Mouse (Mus musculus) regulatory T cell (primary cell): ENCODE results near the gene Stard10.

Source experiments
- in situ Hi-C: fragments of 300-600 bp; cut with MboI, MseI; formaldehyde crosslinking; loops from one replicate; pipeline ENCODE4 v1.15.1; 2025; ENCODE audit warnings: high pct_unique_total_duplicates

Gene Stard10

DNA sequence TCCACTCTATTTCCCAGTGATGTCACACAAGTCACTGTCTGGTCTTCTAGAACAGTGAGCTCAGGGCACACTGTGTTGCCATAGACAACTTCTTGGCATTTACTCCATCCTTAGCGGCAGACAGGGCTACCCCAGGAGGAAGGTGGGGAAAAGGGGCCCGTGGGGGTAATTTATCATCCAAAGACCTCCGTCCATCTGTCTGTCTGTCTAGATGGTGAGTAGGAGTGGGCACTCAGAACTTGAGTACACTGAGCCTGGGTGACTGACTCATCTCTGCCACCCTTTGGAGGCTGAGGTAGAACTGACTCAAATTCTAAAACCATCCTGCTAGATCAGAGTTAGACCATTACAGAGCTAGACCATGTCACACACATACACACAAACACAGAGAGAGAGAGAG is at the start of gene Stard10:
Gene Stard10, plus strand, starts transcription at position 73 of the 400 bp plus-strand sequence.
- in situ Hi-C loops: loop anchor here (5.0 kb wide), 1 partner anchor 60 kb away; no protein-coding TSS in a partner anchor

DNA sequence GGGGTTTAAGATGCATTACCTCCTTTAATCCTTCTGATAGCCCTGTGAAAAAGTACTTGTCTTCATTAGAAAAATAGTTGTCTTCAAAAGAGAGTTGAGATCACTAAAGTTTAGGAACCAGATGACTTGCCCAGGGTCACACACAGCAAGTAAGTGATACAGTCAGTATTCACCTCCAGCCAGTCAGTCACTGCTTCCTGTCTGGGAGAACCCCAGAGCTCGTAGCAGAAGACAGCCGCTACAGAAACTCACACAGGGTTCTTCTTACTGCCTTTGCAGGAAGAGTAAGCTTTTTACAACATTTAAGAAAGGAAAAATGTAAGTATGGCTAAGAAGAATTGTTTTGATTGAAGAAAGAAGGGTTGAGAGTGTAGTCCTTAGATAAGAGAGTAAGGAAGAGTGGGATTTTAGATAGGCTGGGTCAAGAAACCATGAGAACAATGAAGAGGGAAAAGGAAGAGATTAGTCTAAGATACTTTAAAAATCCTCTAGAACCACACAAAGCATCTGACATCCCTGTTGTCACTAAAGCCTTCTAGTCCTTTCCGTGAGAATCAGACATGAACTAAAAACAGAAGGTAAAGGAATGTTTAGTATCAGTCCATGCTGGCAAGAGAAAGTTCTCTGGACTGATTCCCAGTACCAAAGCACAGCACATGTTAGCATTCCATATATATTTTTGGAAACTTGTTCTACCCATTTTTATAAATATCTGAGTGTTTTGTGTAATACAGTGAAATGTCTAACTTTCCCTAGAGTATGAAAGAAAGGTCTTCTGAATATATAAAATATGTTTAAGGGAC is 49.2 kb upstream of the Stard10 start:
- in situ Hi-C loops: no loop called here

GRCm38 (mm10) chr7:101271602-101272001 is 45.3 kb upstream of the Stard10 start:
- in situ Hi-C loops: no loop called here

DNA sequence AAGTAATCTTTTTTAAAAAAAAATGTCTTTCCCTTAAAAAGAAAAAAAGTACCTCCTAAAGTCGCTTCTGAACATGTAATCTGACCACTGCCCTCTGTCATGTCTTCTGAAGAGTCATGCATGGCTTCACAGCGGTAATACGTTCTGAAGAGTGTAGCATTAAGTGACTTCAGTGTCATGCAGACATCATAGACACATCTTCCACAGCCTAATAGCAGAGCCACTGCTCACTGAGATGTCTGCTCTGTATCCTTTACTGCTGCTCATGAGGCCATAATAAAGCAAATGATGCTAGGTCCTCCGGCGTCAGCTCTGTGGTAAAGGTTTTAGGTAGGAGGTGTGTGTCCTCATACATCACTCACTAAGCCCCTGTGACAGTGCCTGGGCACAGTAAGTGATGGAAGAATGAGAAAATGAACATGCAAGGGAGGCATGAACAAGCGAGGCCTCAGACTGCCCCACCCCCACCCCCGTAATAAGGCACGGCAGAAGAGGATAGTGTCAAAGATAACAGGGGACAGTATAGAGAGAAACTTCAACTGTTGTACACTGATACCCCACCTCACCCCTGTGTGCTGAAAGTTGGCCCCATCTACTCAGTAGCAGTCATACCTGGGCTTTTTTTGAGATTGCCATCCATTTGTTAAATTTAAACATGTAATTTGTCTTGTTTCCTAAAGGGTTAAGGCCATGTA is 44.3 kb upstream of the Stard10 start:
- in situ Hi-C loops: no loop called here

DNA sequence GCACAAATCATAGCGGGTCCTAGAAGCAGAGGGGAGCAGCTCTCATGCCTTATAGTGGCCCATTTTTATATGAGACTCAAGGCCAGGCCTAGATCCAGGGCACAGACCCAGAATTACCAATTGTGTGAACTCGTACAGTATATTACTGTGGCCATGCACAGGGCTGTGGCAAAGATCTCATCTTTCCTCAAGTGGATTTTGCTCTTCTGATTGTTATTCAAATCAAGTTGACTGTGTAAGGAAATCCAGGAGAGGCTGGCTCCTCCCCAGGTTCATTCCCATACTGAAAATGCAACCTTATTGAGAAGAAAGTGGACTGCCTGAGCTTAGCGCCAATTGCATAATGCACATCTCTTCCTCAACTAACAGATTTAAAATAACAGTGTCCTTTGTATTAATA is 34.2 kb upstream of the Stard10 start:
- in situ Hi-C loops: no loop called here

DNA sequence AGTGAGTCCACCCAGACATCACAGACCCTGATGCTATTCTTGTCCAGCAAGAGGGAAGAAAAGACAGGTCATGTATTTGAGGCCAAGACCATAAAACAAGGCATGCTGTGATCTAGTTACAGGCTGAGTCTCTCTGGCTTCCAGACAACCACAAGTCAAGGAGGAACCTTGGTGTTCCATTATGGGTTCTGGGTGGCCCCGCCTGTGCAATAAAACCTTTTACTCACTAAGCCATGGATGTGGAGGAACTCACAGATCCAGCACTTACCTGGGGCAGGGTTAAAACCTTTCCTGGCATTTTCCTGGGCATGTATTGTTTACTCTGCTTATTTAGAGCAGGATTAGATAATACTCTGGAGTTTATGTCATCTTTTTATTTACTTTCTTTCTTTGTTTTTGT is 32.4 kb upstream of the Stard10 start:
- in situ Hi-C loops: no loop called here

- in situ Hi-C loops: no loop called here
These were observed 30.0 kb upstream of the Stard10 start for GRCm38 (mm10) chr7:101286891-101287290.

DNA sequence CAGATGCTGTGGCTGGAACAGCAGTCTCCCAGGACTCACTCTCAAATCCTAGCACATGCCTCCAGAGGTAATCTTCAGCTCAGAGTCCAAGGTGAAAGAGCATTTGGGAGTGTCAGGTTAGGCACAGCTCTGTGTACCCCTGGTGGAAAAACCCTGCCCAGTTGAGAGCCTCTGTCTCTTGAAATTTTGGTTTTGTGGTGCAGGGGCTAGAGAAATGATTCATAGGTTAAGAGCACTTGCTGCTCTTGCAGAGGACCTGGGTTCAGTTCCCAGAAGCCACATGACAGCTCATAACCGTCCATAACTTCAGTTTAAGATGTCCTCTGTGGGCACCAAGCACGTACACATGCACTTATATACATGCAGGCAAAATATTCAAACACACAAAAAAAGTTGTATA is 29.1 kb upstream of the Stard10 start:
- in situ Hi-C loops: no loop called here

- in situ Hi-C loops: no loop called here
These were observed 28.4 kb upstream of the Stard10 start for GRCm38 (mm10) chr7:101288436-101288835.

DNA sequence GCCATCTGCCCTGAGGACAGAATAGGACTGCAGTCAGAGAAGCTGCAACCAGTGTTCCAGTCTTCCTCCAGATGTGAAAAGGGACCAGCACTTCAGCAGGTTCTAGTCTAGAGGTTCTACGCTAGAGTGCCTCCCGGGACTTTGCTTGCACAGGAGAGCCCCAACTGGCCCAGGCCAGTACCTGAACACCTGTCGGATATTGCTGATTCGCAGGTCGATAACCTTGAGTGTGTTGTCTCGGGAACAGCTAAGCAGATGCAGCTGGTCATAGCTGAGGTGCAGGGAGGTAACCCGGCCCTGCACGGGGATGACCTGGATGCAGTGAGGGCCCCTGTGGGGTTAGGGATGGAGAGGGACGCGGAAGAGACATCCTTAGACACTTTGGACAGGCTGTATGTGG is 26.5 kb upstream of the Stard10 start:
- in situ Hi-C loops: no loop called here

DNA sequence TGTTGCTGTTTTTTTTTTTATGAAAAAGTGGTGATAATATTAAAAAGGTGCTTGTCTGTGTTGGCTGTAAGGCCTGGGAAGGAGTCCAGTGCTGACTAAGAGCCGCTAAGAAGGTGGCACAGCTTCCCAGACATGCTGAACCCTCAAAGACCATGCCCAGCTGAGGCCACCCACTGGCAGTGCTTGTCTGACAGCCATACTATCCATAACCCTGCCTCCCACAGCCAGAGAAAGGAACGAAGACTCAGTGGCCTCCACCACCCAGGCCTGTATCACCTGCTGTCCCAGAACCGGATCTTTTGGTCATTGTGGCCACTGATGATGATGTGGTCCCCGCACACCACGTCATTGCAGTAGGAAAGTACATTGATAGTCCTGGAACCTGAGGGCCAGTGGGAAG is 25.7 kb upstream of the Stard10 start:
- in situ Hi-C loops: no loop called here

GRCm38 (mm10) chr7:101291641-101292040 is 25.2 kb upstream of the Stard10 start:
- in situ Hi-C loops: no loop called here

GRCm38 (mm10) chr7:101292086-101292485 is 24.8 kb upstream of the Stard10 start:
- in situ Hi-C loops: no loop called here

DNA sequence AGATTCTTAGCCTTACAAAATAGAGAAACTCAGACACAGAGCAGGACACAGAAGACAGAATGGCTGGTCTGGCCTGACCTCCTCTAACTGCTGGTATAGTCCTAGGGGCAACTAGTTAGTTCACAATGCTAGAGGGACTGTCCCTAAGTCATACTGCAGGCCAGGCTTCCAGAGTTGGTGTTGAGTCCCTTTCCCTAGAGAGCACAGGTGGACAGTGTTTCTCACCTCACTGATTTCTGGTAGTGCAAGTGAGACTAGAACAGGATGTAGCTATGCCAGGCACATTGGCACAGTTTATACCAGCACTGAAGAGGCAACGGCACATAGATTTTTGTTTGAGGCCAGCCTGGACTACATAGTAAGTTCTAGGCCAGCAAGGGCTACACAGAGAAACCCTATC is 24.2 kb upstream of the Stard10 start:
- in situ Hi-C loops: no loop called here

DNA sequence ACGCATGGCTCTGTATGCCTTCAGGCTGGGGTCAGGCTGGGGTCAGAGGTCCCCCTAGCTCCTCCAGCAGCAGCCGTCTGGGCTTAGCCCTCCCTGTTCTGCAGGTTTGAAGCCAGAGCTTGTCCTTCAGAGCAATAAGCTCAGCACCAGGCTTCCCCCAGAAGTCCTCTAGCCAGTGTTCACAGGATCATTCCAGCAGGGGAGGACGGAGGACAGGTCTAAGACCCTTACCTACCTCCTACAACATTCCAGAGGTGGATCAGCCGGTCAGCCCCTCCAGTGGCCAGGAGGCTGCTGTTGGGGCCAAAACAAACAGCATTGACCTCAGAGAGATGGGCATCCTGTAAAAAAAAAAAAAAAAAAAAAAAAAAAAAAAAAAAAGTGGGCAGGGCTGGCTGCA is 23.7 kb upstream of the Stard10 start:
- in situ Hi-C loops: no loop called here

DNA sequence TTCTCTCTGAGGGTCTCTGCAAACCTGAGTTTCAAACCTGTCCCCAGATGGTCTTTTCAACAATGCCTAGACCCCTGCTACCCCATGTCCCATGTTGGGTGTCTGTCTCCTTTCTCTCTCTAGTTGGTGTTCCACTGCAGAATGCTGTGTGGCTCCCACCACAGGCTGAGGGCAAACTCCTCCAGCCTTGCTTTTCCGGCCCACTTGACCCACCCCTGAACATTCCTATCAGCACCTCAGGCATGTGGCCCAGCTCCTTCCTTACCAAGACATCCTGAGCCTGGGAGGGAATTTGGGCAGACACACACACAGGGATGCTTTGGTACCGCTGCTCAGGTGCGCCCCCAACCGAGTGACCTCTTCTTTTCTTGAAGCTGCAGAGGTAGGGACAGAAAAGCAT is 23.3 kb upstream of the Stard10 start:
- in situ Hi-C loops: no loop called here

DNA sequence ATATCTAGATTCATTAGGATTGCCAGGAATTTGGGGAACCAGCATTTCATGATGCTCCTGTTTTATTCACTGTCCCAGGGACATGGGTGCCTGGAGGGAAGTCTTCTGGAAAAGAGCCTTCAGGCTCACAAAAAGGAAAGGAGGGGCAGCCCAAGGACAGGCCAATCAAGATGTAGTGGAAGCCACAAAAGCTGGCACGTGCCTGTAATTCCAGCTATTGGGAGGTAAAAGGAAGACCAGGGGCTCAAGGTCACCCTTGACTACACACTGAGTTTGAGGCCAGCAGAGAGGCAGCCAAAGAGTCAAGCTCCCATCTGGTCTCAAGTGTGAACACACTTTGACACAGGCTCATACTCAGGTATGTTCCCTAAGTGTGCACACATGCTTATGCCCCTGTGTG is 21.4 kb upstream of the Stard10 start:
- in situ Hi-C loops: no loop called here

DNA sequence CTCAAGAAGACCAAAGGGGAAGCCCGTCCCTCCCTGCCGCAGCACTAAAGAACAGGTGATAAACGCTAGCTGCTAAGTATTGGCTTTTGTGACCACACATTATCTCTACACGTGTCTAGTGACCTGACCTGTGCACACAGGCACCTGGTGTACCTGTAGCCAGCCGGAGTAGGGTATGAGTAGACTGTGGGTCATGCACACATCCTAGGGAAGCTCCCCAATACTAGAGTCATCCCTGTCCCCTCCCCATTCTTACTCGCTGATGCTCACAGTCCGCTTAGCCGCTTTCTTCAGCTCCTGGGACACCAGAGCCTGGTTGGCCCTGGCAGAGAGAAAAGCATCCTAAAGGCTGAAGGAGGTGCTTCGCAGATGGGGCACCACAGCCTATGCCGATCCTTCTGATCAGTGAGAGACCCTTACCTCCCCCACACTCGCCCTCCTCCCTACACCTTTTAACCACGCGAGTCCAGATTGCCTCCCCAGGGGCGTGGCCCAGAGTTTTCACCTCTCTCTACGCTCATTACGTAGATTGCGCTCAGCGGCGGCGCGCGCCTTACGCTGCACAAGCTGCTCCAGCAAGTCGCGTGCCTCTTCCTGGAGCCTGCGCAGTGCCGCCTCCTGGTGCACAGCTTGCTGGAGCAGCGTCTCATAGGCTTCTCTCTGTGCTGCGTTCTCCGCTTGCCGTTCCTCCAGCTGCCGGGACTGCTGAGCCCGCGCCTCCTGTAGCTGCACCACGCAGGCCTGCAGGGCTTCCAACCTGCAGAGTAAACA is 20.4 kb upstream of the Stard10 start:
- in situ Hi-C loops: no loop called here

DNA sequence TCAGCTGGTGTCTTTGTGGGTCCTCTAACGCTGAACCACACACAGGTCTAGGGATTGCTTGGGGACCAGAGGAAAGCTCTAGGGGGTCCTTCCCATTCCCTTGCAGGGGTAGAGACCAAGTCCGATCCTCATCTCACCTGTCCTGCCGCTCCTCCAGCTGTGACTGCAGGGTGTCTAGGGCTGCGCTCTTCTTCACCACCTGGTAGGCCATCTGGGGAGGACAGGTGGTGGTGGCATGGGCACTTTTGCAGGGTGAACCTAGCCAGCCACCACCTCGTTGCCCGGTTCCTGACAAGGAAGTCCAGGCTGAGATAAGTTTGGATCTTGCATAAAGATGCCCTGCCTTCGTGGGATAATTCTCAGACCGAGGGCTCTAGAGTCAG is 19.9 kb upstream of the Stard10 start:
- in situ Hi-C loops: no loop called here

DNA sequence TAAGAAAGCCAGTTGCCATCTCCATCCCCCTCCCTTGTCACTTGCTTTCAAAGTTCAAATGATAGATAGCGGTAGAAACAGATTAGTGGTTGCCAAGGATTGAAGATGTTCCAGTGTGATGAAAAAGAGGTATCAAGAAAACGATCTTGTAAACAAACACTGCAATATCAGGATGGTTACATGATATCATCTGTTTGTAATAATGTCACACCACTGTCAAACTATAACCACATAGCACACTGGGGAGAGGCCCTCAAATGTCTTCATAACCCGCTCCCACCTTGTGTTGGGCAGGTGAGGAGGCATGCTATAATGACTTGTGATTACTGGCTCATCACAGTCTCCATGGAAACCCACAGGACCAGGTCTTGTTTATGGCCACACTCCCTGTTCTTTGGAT is 18.5 kb upstream of the Stard10 start:
- in situ Hi-C loops: no loop called here

GRCm38 (mm10) chr7:101301361-101301880 is 15.5 kb upstream of the Stard10 start:
- in situ Hi-C loops: no loop called here

DNA sequence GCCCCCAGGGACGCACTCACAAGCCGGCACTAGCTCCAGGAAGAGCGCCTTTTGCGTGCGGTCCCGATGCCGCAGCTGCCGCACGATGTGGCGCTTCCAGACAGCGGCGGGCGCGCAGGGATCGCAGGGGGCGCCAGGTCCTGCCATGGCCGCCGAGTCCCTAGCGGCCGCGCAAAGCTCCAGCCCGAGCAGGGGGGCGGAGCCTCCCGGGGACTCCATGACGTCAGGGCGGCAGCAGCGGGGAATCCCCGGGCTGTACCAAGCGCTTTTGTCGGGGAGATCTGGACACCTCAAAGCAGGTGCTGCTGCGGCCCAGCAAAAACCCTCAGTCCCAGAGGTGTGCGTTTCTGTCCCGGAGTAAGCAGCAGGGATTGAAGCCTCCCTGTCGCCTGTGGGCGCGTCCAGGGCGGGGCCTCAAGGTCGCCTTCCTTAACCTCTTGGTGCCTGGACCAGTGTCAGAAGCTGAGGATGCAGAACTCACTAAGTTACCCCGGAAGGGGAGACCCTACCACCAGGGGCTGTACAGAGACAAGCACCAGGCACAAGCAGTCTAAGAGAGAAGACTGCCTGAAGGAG is 14.9 kb upstream of the Stard10 start, which contains the start of gene Atg16l2:
Gene Atg16l2, minus strand, starts transcription at position 371 of the 576 bp plus-strand sequence.
- in situ Hi-C loops: no loop called here
